Mouse (Mus musculus) cerebellum, adult 11 months (tissue): ENCODE measurements at regions not wholly inside any gene's neighbourhood (a gene's known extent, or its start where the extent isn't known, plus 50 kb on each side); places are given as distances from the start of the nearest gene placed in this dataset.

Experiments used
- DNase-seq: peaks from one replicate; pipeline ENCODE4 v3.0.0; 2022

DNA sequence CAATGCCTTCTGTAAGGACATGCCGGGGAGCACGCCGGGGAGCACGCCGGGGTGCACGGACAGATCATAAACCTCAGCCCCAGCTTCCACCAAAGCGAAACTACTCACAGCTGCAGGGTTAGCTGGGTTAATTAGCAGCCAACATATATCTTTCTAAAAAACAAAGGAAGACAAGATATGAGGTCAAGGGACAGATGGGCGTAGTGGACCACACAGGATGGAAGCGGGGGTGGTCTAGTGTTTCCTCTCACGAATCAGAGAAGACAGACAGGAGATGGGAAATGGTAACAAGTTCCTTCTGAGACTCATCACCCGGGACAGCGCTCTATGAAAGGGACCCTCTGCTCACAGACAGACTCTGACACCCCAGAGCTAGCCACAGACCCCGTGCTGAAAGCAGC lies 60.0 kb upstream of the Ajap1 start:
- no peak for DNase-seq

DNA sequence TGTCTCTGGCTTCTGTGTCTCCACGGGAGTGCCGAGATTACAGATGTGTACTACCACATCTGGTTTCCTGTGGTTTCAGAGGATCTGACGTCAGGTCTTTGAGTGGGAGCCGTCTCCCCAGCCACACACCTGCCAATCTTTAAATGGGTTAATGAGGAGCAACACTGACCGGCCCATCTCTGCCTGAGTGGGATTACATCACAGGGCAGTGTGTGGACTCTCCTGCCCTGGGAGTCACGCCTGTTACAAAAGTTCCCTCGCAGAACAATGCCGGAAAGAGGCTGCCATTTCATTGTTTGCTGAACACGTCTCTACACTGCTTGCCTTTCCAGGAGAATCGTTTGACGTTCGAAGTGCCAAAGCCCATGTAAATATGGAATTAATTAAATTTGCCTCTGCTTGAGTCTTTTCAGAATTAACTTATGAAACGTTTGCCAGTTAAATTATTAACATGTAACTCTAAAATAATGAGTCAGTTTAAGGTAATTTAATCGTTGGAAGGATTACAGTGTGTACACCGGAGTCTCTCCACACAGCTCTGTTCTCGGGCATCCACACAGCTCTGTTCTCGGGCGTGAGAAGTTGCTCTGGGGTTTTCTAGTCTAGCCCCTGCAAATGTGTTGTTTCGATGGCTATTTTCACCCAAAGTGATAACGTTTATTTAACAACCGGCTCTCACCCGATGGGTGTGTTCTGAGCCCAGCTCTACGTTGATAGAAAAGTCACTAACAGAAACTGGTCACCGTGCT lies 61.5 kb upstream of the Ajap1 start:
- no peak for DNase-seq

GRCm38 (mm10) chr4:153546709-153547108 lies 64.1 kb upstream of the Ajap1 start:
- DNase-seq: no peak

DNA sequence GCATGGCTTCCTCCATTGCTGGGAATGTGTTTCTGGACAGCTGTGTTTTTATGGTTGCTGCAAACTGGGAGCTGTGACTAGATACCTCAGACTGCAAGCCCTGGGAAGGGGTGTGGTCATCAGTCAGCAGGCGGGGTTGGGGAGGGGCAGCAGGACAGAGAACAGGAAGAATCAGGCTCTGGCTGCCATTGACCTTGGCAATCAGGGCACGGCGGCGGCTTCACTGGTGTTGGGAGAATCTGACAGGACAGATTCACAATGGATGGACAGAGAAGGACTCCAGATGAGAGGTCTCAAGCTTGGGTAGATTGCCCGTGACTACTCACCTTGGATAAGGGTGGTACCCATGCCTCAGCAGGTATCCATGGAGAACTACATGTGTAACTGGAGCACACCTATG lies 64.5 kb upstream of the Ajap1 start:
- DNase-seq: no peak

DNA sequence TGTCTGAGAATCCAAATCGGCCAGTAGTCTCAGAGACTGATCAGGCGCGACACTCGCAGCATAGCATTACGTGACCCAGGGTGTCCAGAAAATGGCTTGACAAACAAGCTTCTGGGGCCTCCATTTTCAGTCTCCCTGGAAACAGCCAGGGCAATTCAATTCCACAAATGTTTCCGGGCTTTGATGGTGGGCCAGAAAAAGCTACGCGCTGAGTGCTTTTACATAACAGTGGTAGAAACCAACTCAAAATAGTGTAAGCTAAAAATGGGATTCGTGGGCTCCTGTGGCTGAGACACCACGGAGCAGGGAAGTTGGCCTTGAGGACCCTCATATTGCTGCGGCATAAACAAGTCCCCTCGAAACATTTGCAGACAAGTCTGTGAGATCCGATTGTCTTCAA lies 65.3 kb upstream of the Ajap1 start:
- no peak for DNase-seq

- no peak for DNase-seq
Observed at GRCm38 (mm10) chr4:153551291-153551690, 68.7 kb upstream of the Ajap1 start.

DNA sequence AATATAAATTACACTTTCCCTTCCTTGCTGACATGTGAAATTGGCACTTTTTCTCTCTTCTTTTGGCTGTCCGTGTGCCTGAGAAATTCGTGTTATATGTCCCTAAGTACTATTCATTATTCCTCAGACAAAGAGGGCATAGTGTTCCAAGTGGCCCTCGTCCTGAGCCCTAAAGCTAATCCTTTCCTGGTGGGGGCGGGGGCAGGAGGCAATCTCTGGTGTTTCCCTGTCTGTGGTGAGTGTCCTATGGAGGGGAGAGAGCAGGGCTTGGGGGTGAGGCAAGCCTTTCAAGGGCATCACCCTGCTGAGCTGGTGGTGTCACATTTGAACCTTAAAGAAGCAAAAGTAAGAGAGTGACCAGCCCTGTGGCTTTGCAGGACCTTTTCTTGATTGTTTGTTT lies 69.9 kb upstream of the Ajap1 start:
- no peak for DNase-seq

DNA sequence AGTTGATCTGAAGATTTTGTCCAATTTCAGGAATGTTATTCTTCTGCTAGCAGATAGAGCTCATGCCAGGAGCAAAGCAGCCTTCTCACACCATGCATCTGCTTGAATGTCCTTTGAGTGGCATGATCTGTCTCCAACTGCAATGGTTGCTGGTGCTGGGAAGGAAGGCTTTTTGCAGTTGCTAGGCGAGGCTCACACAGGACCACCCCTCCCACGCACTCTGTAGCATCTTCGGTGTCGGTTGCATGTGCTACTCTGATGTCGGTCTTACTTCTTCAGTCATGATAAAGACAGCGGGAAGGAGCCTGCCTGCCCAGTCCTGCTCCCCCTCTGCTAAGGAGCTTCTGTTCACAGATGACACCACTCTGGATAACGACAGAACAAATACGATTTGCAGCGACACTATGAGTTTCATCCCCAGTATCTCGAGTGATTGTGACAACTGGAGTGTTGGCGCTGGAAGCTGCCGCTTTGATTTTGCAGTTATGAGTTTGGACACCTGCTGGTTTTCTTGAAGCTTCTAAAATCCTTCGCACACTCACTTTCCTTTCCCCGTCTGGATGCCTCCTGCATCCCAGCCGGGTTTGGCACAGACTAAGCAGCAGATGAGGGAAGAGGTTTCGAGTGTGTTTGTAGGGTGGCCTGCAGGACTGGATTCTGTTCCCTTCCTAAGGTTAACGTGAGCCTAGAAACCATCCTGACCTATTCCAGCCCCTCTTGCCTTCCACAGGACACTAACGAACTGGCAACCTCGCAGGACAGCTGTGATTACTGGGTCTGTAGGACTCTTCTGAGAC lies 75.4 kb upstream of the Ajap1 start:
- DNase-seq: no peak

DNA sequence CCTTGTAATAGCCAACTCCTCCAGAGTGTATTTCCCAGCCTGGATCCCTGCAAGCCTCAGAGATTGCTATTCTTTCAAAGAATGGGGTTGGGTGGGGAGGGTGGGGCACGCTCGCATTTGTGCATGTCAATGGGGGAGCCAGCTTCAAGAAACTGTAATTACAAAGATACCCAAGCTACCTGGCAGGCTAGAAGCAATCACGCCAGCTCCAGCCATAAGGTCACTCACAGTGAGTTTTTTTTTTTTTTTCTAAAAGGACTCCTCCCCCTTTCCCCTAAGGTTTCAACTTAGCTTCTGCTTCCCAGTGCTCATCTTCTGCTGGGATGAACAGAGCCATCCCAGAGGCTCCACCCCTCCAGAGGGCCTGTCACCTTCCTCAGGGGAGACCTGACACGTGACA lies 77.0 kb upstream of the Ajap1 start:
- no peak for DNase-seq

DNA sequence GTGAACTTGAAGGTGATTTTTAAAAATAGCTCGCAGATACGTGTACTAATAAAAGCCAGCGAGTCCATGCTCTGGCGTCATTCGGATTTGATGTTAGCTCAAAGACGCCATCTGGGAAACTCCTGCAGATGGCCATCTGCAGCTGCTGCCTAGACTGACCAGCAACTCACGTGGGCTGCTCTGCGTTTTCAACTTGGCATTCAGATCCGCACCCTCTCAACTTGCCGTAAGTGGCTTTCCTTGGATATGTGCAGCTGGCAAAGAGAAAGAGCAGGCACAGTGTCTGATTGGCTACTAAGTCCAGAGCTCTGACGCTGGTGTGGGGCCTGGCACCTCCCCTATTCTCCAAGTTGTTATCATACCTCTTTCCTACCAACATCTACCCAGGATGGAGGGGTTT lies 77.6 kb upstream of the Ajap1 start:
- no peak for DNase-seq

GRCm38 (mm10) chr4:153560956-153561355 lies 78.3 kb upstream of the Ajap1 start:
- DNase-seq: no peak

DNA sequence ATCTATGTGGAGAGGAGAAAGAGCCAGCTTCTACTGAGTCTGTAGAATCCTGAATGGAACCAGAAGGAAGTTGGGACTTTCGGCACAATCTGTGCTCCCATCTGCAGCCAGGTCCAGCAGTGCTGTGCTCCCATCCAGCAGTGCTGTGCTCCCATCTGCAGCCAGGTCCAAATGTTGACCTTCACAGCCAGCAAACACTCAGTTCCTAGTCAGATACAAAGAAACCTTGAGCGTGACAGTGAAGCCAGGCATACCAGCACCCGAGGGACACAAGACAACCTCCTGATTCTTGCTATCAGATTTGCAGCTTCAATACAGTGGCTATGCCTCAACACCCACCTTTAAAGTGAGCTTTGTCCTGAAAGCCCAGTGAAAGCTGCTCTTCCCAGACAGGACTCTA lies 79.4 kb upstream of the Ajap1 start:
- no peak for DNase-seq

GRCm38 (mm10) chr4:153567329-153567973 lies 84.8 kb upstream of the Ajap1 start:
- no peak for DNase-seq

- no peak for DNase-seq
Observed at GRCm38 (mm10) chr4:153573180-153573769, 90.7 kb upstream of the Ajap1 start.

- no peak for DNase-seq
Observed at GRCm38 (mm10) chr4:153593291-153593690, 110.7 kb upstream of the Ajap1 start.

- no peak for DNase-seq
Observed at GRCm38 (mm10) chr4:153599794-153600370, 117.3 kb upstream of the Ajap1 start.

- no peak for DNase-seq
Observed at GRCm38 (mm10) chr4:153602496-153602895, 119.9 kb upstream of the Ajap1 start.

GRCm38 (mm10) chr4:153603056-153603840 lies 120.6 kb upstream of the Ajap1 start:
- DNase-seq: no peak

DNA sequence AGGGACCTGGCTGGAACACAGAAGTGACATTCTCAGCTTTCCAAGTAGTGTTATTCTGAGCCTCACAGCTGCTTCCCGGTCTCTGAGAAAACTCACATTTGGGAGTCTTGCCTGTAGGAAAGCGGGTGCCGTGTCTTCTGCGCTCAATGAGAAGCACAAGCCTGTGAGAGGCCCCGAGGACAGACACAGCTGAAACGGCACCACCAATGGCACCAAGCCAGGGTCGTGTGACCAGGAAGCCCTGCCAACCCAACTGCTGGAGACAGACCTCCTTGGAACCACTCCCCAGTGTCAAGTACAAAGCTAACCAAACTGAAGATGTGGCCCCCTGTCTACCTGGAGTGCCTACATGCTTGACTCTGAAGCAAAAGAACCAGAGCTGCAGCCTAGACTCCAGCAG lies 121.3 kb upstream of the Ajap1 start:
- peak; percentile 6 for DNase-seq

DNA sequence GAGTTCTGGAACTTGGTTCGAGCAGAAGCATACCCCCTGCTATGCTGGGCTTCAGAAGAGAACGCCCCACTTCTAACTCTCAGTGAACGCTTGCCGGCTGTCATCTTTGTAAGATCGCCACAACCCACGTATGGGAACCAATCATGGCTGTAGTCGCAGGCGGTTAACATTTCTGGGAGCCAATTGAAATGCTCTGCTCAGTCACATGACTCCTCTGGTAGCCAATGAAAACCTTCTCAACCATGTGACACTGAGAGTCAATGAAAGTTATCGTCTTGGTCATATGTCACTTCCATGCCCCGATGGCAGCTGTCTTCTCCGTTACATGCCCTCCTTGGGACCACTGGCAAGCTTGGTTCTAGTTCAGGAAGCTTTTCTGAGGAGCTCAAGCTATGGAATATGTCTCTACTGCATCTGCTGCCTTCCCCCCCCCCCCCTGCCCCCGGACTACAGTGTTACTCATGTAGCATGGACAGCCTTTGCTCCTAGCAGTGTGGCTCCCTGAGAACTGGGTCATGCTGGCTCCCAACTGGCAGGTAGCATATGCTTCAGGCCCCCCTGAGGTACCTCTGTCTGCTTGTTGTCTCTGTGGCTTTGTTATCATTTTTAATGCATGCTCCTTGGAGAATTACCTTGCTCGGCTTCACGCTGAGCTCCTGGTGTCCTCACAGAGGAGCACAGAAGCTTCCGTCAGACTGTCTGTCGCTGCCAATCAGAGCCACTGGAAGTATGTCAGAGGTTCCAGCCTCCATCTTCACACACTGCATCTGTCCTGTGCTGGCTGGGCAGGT lies 122.3 kb upstream of the Ajap1 start:
- peak; percentile 20 for DNase-seq

DNA sequence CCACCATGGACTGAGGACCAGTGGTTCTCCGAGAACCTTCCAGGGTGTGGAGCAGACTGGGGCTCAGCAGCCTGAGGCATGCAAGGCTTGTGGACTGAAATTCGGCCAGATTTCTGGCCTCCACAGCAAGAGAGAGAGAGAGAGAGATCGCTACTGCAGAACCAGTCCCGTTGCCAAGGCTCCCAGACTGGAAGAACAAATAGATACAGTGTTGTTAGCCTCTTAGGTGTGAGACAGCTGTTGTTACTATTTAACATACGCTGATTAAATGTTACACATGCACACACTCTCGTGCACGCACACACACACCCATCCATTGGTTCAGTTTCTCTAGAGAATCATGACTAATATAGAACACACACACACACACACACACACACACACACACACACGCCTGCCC lies 133.4 kb upstream of the Ajap1 start:
- DNase-seq: no peak

GRCm38 (mm10) chr4:153616938-153617337 lies 134.3 kb upstream of the Ajap1 start:
- no peak for DNase-seq
